Mouse (Mus musculus) olfactory bulb, adult 2 months (tissue): ENCODE data around the gene Tmem51. TPM values are rescaled to one million over a fixed set of nuclear protein-coding genes. Genes with fewer than 3 reads are reported as not detected.
"Not testable (repeated sequence)": the region's sequence is repeated elsewhere in the genome, so short reads cannot be mapped to it uniquely, and the experiment has no call there.

Experiments
- H3K27ac ChIP-seq: fragments of 200-500 bp; 2 replicates; pipeline ENCODE4 v1.5.1; 2012; ENCODE audit warnings: low read depth, low read length; ENCODE audit not compliant: insufficient read depth
- H3K4me1 ChIP-seq: fragments of 200-500 bp; 2 replicates; pipeline ENCODE4 v1.6.1; 2012; ENCODE audit warnings: low read length; ENCODE audit not compliant: control insufficient read depth, insufficient read depth
- H3K4me3 ChIP-seq: fragments of 200-500 bp; 2 replicates; pipeline ENCODE4 v1.5.1; 2012; ENCODE audit warnings: mild to moderate bottlenecking, low read depth, low read length, moderate library complexity; ENCODE audit not compliant: insufficient read depth
- CTCF ChIP-seq: fragments of 200-500 bp; IDR thresholded peaks from 2 replicates; pipeline ENCODE4 v1.5.1; 2012; ENCODE audit warnings: low read depth, mild to moderate bottlenecking, low read length, moderate library complexity; ENCODE audit not compliant: insufficient read depth
- POLR2A ChIP-seq: fragments of 200-500 bp; IDR thresholded peaks from 2 replicates; pipeline ENCODE4 v1.6.1; 2012; ENCODE audit warnings: mild to moderate bottlenecking, low read depth, low read length, moderate library complexity; ENCODE audit not compliant: insufficient read depth
- WGBS: fragments of 180-500 bp; shearing (Covaris S2); methylation state at CpG from one replicate; pipeline ENCODE4 v1.1.7; 2018; 5-methylcytosine and 5-hydroxymethylcytosine counted together
- polyA plus RNA-seq: library from polyadenylated mRNA; stranded (reverse); fragments of >200 nt; gene quantifications from 2 replicates; pipeline ENCODE4 v1.2.4, GENCODE M21; 2012; ENCODE audit warnings: low replicate concordance; ENCODE audit not compliant: missing spikeins, insufficient read depth, insufficient read length

The Tmem51 gene
- polyA plus RNA-seq, 1 experiment = not detected

GRCm38 (mm10) chr4:142057529-142058216, 26.4 kb downstream of the Tmem51 start:
- H3K27ac ChIP-seq = no peak overlapping the region
- 64% methylated on average over 22 of the region's 22 CpGs for WGBS

DNA sequence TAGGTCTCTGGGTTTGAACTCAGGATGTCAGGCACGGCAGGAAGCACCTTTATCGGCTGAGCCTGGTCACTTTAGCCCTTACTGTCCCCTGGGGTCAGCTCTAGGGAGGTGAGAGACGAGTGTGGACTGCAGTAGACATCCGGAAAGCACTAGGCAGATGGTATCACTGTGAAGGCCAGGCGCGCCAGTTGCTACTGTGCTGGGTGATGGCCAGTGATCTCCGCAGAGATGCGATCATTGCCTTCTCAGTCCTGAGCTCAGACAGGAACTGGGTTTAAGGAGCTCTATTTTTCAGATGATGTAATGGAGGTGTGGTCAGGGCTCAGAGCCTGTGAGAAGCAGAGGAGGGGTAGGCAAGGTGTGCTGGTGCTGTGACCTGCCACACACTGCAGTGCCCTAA, 28.5 kb downstream of the Tmem51 start:
- H3K27ac ChIP-seq = no peak overlapping the region
- 88% methylated on average over 8 of the region's 8 CpGs for WGBS
- H3K4me1 ChIP-seq = peaks cover 13% of the 10 kb centered on the region
- no peak for TF ChIP-seq POLR2A
- TF ChIP-seq CTCF = no peak
- no peak overlapping the region for H3K4me3 ChIP-seq

More at GRCm38 (mm10) chr4:142057529-142058216, 26.4 kb downstream of the Tmem51 start:
- TF ChIP-seq POLR2A (no peak), CTCF (no peak)
- H3K4me3 ChIP-seq = no peak overlapping the region
- peaks cover 19% of the 10 kb centered on the region for H3K4me1 ChIP-seq

DNA sequence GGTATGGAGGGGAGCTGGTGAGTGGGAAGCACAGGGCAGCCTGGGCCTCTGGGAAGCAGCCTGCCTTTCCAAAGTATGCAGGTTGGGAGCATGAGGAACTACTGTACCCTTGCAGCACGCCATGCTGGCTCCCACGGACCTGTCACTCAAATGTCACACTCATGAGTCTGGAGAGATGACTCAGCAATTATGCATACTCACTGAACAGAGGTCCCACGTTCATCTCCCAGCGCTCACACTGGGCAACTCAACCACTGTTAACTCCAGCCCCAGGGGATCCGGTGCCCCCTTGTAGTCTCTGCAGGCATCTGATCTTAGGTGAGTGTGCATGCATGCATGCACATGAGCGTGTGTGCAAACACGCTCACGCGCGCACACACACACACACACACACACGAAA, 29.5 kb downstream of the Tmem51 start:
- H3K4me3 ChIP-seq = no peak overlapping the region
- peaks cover 9% of the 10 kb centered on the region; the same call in 1 of the 2 replicates for H3K4me1 ChIP-seq
- TF ChIP-seq POLR2A (no peak), CTCF (no peak)
- no peak overlapping the region for H3K27ac ChIP-seq
- WGBS = 91% methylated on average over 11 of the region's 11 CpGs

DNA sequence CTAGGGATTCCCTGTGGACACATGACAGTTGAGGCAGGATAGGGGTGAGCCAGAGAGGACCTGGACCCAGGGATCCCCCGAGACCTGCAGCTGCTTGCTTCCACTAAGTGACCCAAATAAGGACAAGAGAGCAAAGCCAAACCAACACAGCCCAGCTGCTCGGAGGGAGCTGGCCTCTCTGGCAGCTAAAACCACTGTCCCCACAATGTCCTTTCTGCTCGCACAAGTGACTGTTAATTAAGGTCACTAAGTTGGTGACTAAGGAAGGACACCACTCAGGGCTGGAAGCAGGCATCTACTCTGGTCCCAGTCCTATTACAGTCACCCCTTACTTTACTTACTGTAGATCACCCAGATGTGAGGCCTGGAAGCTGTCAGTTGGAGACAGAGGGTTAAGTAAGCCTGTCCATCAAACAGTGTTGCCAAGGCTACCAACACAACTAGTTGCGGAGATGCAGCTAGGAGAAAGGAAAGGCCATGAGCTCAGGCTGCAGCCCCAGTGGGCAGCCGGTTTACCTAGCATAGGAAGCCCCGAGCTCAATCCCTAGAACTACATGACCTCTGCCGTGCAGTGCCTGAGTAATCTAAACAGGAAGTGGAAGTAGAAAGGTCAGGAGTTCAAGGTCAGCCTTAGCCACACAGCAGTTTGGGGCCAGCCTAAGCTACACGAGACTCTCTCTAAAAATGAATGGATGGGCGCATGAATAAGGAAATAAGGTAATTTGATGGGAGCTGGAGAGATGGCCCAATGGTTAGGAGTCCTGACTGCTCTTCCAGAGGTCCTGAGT, 30.2 kb downstream of the Tmem51 start:
- no peak for TF ChIP-seq CTCF
- TF ChIP-seq POLR2A = no peak
- Histone ChIP-seq H3K27ac (no peak overlapping the region), H3K4me1 (peaks cover 9% of the 10 kb centered on the region; the same call in 1 of the 2 replicates), H3K4me3 (no peak overlapping the region)
- 74% methylated on average over 9 of the region's 9 CpGs for WGBS

GRCm38 (mm10) chr4:142053261-142053660, 30.8 kb downstream of the Tmem51 start:
- no peak for TF ChIP-seq POLR2A
- no peak for TF ChIP-seq CTCF
- no peak overlapping the region for H3K4me3 ChIP-seq
- 62% methylated on average over 4 of the region's 4 CpGs for WGBS
- no peak overlapping the region for H3K27ac ChIP-seq
- H3K4me1 ChIP-seq = peaks cover 9% of the 10 kb centered on the region; the same call in 1 of the 2 replicates

- 60% methylated on average over 22 of the region's 22 CpGs for WGBS
- no peak overlapping the region for H3K27ac ChIP-seq
- no peak overlapping the region for H3K4me3 ChIP-seq
- no peak for TF ChIP-seq CTCF
- TF ChIP-seq POLR2A = no peak
- H3K4me1 ChIP-seq = peaks cover 6% of the 10 kb centered on the region; the same call in 1 of the 2 replicates
Observed at GRCm38 (mm10) chr4:142052391-142053132, 31.5 kb downstream of the Tmem51 start.

DNA sequence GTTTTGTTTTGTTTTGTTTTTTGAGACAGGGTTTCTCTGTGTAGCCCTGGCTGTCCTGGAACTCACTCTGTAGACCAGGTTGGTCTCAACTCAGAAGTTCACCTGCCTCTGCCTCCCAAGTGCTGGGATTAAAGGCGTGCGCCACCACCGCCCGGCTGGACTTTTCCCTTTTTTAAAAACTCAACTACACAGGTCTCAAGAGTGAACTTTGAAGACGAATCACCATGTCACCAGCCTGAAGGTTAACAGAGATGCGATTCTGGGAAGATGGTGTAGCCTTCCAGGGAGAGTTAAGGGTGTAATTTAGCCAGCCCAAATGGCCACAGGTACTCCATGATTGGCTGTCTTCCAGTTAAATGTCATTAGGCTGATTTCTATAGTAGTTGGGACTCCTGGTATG, 32.2 kb downstream of the Tmem51 start:
- H3K4me3 ChIP-seq, H3K27ac ChIP-seq, H3K4me1 ChIP-seq: not testable (repeated sequence)
- WGBS = 97% methylated on average over 6 of the region's 6 CpGs

DNA sequence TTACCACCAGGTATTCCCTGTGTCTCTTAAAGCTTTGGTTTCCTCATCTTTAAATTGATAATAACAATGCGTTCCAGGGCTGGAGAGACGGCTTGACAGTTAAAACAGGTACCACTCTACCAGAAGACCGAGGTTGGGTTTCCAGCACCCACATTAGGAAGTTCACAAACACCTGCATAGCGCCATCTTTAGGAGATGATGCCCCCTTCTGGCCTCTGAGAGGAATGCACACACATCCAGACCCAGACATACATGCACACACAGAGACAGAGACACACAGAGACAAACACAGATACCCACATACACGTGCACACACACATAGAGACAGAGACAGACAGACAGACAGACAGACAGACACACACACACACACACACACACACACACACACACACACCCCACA, 34.1 kb downstream of the Tmem51 start:
- TF ChIP-seq POLR2A (no peak), CTCF (no peak)

DNA sequence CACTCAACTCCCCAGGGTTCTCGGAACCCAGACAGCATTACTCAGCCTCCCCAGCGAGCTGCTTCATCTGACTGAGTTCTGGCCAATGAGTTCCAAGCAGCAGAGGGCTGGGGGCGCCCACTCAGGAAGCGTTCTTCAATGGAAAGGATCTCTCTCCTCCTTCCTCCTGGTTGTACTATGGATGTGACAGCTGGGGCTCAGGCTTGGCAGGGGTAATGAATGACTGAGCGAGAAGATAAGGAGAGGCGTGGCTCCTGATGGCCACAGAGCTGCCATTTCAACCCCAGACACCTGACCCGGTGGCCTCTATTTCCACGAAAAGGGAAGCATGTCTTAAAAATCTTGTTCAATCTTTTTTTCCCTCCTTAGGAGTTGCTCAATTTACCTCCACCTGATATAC, 35.7 kb downstream of the Tmem51 start:
- Histone ChIP-seq H3K4me1 (0 out of 2 replicates have a peak, but pooled peaks cover 2% of the 10 kb centered on the region), H3K27ac (no peak overlapping the region), H3K4me3 (no peak overlapping the region)
- 74% methylated on average over 8 of the region's 8 CpGs for WGBS
- TF ChIP-seq CTCF = no peak
- no peak for TF ChIP-seq POLR2A

More for the DNA sequence above, 34.1 kb downstream of the Tmem51 start:
- 96% methylated on average over 5 of the region's 5 CpGs for WGBS
- H3K27ac ChIP-seq = no peak overlapping the region
- H3K4me3 ChIP-seq = no peak overlapping the region
- H3K4me1 ChIP-seq = peaks cover 3% of the 10 kb centered on the region; the same call in 1 of the 2 replicates
